Mouse (Mus musculus): ENCODE results near the gene Slc6a16. TPM values are rescaled to one million over a fixed set of nuclear protein-coding genes. Genes with fewer than 3 reads are reported as not detected.

Gene Slc6a16
- polyA plus RNA-seq, 1 experiment from 2014 or later, result not detected

Other genes starting within 250 kb of the Slc6a16 start
- 50.4 and 55.9 TPM in 2 replicates for gene Irf3, start 243.4 kb upstream of the Slc6a16 start, polyA plus RNA-seq (2016; fragmentation: Nextera tagmentation; extraction: Ambion mirVana)
- 23.6 and 25.4 TPM in 2 replicates for gene Bcl2l12, start 242.4 kb upstream of the Slc6a16 start, polyA plus RNA-seq (2016; fragmentation: Nextera tagmentation; extraction: Ambion mirVana)
- gene Scaf1, start 224.7 kb upstream of the Slc6a16 start, polyA plus RNA-seq (2016; fragmentation: Nextera tagmentation; extraction: Ambion mirVana), result 19.0 and 21.4 TPM in 2 replicates
- 13.9 and 15.5 TPM in 2 replicates for gene Rras, start 223.1 kb upstream of the Slc6a16 start, polyA plus RNA-seq (2016; fragmentation: Nextera tagmentation; extraction: Ambion mirVana)
- gene Prr12, start 188.2 kb upstream of the Slc6a16 start, polyA plus RNA-seq (2016; fragmentation: Nextera tagmentation; extraction: Ambion mirVana), result 3.0 and 4.1 TPM in 2 replicates
- 31.6 and 38.7 TPM in 2 replicates for gene Nosip, start 178.7 kb upstream of the Slc6a16 start, polyA plus RNA-seq (2016; fragmentation: Nextera tagmentation; extraction: Ambion mirVana)
- 8.5 and 8.6 TPM in 2 replicates for gene Prrg2, start 178.4 kb upstream of the Slc6a16 start, polyA plus RNA-seq (2016; fragmentation: Nextera tagmentation; extraction: Ambion mirVana)
- 69.1 and 70.9 TPM in 2 replicates for gene Rcn3, start 148.9 kb upstream of the Slc6a16 start, polyA plus RNA-seq (2016; fragmentation: Nextera tagmentation; extraction: Ambion mirVana)
- 26.6 and 26.9 TPM in 2 replicates for gene Fcgrt, start 137.2 kb upstream of the Slc6a16 start, polyA plus RNA-seq (2016; fragmentation: Nextera tagmentation; extraction: Ambion mirVana)
- 1,421 and 1,491 TPM in 2 replicates for gene Rps11, start 116.6 kb upstream of the Slc6a16 start, polyA plus RNA-seq (2016; fragmentation: Nextera tagmentation; extraction: Ambion mirVana)
- 1,134 and 1,149 TPM in 2 replicates for gene Rpl13a, start 112.3 kb upstream of the Slc6a16 start, polyA plus RNA-seq (2016; fragmentation: Nextera tagmentation; extraction: Ambion mirVana)
- 0.27 and 0.59 TPM in 2 replicates for gene Gm45713, start 104.9 kb upstream of the Slc6a16 start, polyA plus RNA-seq (2016; fragmentation: Nextera tagmentation; extraction: Ambion mirVana)
- 5.1 and 5.7 TPM in 2 replicates for gene Flt3l, start 104.7 kb upstream of the Slc6a16 start, polyA plus RNA-seq (2016; fragmentation: Nextera tagmentation; extraction: Ambion mirVana)
- gene Pih1d1, start 86.8 kb upstream of the Slc6a16 start, polyA plus RNA-seq (2016; fragmentation: Nextera tagmentation; extraction: Ambion mirVana), result 60.5 and 61.7 TPM in 2 replicates
- gene Aldh16a1, start 86.5 kb upstream of the Slc6a16 start, polyA plus RNA-seq (2016; fragmentation: Nextera tagmentation; extraction: Ambion mirVana), result 35.9 and 41.2 TPM in 2 replicates
- gene Slc17a7, start 77.1 kb upstream of the Slc6a16 start, polyA plus RNA-seq (2016; fragmentation: Nextera tagmentation; extraction: Ambion mirVana), result not detected in 2 replicates
- gene Gfy, start 61.5 kb upstream of the Slc6a16 start, polyA plus RNA-seq (2016; fragmentation: Nextera tagmentation; extraction: Ambion mirVana), result not detected in 2 replicates
- gene Pth2, start 60.1 kb upstream of the Slc6a16 start, polyA plus RNA-seq (2016; fragmentation: Nextera tagmentation; extraction: Ambion mirVana), result not detected in 2 replicates
- gene Ccdc155, start 36.2 kb upstream of the Slc6a16 start, polyA plus RNA-seq (2016; fragmentation: Nextera tagmentation; extraction: Ambion mirVana), result 0.07 and 0.13 TPM in 2 replicates
- 1.9 and 3.0 TPM in 2 replicates for gene Dkkl1, start 28.9 kb upstream of the Slc6a16 start, polyA plus RNA-seq (2016; fragmentation: Nextera tagmentation; extraction: Ambion mirVana)
- 23.6 and 28.2 TPM in 2 replicates for gene Tead2, start 25.3 kb upstream of the Slc6a16 start, polyA plus RNA-seq (2016; fragmentation: Nextera tagmentation; extraction: Ambion mirVana)
- 14.0 and 14.6 TPM in 2 replicates for gene Cd37, start 2.0 kb upstream of the Slc6a16 start, polyA plus RNA-seq (2016; fragmentation: Nextera tagmentation; extraction: Ambion mirVana)
- gene Slc6a21, start 36.4 kb downstream of the Slc6a16 start, polyA plus RNA-seq (2016; fragmentation: Nextera tagmentation; extraction: Ambion mirVana), result not detected in 2 replicates
- gene Trpm4, start 92.7 kb downstream of the Slc6a16 start, polyA plus RNA-seq (2016; fragmentation: Nextera tagmentation; extraction: Ambion mirVana), result 1.2 and 2.2 TPM in 2 replicates
- 0.08 and 0.23 TPM in 2 replicates for gene Hrc, start 94.2 kb downstream of the Slc6a16 start, polyA plus RNA-seq (2016; fragmentation: Nextera tagmentation; extraction: Ambion mirVana)
- gene Ppfia3, start 125.9 kb downstream of the Slc6a16 start, polyA plus RNA-seq (2016; fragmentation: Nextera tagmentation; extraction: Ambion mirVana), result 0.37 and 0.45 TPM in 2 replicates
- 0.38 TPM in 1 of 2 replicates, not detected in the other for gene Lin7b, start 129.5 kb downstream of the Slc6a16 start, polyA plus RNA-seq (2016; fragmentation: Nextera tagmentation; extraction: Ambion mirVana)
- 170 and 179 TPM in 2 replicates for gene Snrnp70, start 154.7 kb downstream of the Slc6a16 start, polyA plus RNA-seq (2016; fragmentation: Nextera tagmentation; extraction: Ambion mirVana)
- 0.05 and 0.10 TPM in 2 replicates for gene Kcna7, start 164.6 kb downstream of the Slc6a16 start, polyA plus RNA-seq (2016; fragmentation: Nextera tagmentation; extraction: Ambion mirVana)
- 0.81 and 0.87 TPM in 2 replicates for gene Ntf5, start 172.6 kb downstream of the Slc6a16 start, polyA plus RNA-seq (2016; fragmentation: Nextera tagmentation; extraction: Ambion mirVana)
- not detected in 2 replicates for gene Lhb, start 179.7 kb downstream of the Slc6a16 start, polyA plus RNA-seq (2016; fragmentation: Nextera tagmentation; extraction: Ambion mirVana)
- 8.6 and 10.2 TPM in 2 replicates for gene Gys1, start 193.8 kb downstream of the Slc6a16 start, polyA plus RNA-seq (2016; fragmentation: Nextera tagmentation; extraction: Ambion mirVana)
- 135 and 141 TPM in 2 replicates for gene Ruvbl2, start 197.0 kb downstream of the Slc6a16 start, polyA plus RNA-seq (2016; fragmentation: Nextera tagmentation; extraction: Ambion mirVana)
- 7,751 and 8,218 TPM in 2 replicates for gene Ftl1, start 218.8 kb downstream of the Slc6a16 start, polyA plus RNA-seq (2016; fragmentation: Nextera tagmentation; extraction: Ambion mirVana)
- gene Bax, start 225.8 kb downstream of the Slc6a16 start, polyA plus RNA-seq (2016; fragmentation: Nextera tagmentation; extraction: Ambion mirVana), result 147 and 155 TPM in 2 replicates
- gene Tulp2, start 240.8 kb downstream of the Slc6a16 start, polyA plus RNA-seq (2016; fragmentation: Nextera tagmentation; extraction: Ambion mirVana), result 1.9 and 2.0 TPM in 2 replicates
- not detected in 2 replicates for gene Gm45808, start 245.7 kb downstream of the Slc6a16 start, polyA plus RNA-seq (2016; fragmentation: Nextera tagmentation; extraction: Ambion mirVana)
- gene Dhdh, start 247.7 kb downstream of the Slc6a16 start, polyA plus RNA-seq (2016; fragmentation: Nextera tagmentation; extraction: Ambion mirVana), result 2.8 and 3.1 TPM in 2 replicates